Mouse (Mus musculus): Measurements from ENCODE around the gene Myt1l.
A peak's percentile ranks its signal among the peaks of the same experiment; 100 is the strongest.

The Myt1l gene

DNA sequence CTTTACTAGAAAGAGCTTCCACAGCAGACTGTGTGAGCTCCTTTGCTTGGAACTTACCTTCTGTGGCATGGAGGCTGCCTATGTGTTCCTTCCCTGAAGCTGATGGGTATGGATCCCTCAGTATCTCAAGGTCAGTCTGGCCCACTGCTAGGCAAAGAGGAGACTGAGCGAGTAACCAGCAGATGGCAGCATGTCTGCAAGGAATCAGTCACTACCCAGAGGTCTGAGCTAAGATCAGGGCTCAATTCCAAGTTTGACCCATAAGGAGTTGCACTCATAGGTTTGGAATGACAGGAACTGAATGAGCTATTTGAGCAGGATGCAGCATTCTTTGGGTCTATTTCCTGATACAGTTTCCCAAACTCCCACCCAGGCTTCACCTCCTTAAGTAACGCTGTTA lies 378.9 kb downstream of the Myt1l start:
- peak; percentile 13 for DNase-seq (ENCODE audit: low read depth)

DNA sequence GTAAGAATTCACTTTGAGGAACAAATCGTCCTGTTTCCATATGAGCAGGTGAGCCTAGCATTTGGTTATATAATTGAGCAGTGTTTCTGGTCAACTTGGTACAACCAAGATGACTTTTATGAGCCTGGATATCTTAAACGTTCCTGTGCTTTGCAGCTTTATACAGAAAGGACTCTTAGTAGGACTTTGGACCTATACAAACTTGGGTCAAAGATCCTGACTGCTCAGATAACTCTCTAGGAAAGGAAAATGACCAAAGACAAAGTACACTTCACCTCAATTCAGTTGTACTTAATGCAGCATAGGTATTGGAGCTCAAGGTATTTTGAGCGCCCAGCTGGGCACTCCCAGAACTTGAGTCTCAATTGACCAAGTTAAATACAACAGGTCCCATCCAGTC lies 388.0 kb downstream of the Myt1l start:
- DNase-seq (ENCODE audit: low read depth) = no peak

DNA sequence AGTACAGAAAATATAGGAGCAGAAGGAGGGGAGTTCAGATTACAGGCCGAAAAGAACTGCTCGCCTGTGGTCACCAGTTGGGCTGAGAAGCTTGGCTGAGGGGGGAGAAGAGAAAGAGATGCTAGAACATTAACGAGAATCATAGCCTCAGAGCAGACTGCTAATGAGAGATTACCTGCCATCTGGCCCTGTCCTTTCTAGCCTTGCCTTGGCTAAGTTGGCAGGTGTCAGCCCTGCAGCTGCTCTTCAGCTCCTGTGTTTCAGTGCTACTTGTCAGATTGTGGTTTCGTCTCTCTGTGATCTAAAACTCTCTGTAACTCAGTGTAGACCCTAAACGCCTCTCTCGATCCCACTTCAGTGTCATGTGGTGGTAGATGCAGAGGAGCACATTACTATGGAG lies 388.6 kb downstream of the Myt1l start:
- no peak for DNase-seq (ENCODE audit: low read depth)

DNA sequence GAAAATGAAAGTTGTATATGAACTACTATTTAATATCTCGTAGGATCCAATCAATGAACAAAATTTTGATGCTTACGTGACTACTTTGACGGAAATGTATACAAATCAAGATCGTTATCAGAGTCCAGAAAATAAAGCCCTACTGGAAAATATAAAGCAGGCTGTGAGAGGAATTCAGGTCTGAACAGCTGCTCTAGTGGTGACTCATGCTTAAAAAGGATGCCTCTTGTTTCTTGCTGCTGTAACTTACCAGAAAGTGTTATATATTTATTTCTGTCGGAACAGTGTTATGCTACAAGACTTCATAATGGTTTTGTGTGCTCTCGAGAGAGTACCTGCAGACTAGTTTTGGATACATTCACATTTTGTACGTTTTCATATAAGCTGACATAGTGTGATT lies 392.1 kb downstream of the Myt1l start:
- no peak for DNase-seq (ENCODE audit: low read depth)

DNA sequence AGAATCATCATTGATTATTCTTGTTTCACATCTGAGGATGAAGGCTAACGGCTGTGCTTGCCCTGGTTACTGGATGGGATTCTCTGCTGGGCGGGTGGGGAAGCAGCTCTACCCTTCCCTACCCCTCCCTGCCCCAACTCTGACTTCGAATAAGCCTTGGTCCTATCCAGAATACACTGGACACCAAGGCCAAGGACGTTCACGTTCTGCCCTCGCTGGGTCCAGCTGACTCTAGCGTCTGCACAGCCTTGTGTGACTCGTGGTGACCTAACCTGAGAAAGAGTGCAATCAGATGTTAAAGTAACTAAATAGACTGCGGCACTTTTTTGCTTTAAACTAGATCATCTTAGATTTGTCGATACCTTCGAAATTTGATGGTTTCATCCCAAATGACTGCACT lies 393.3 kb downstream of the Myt1l start:
- DNase-seq (ENCODE audit: low read depth) = no peak

DNA sequence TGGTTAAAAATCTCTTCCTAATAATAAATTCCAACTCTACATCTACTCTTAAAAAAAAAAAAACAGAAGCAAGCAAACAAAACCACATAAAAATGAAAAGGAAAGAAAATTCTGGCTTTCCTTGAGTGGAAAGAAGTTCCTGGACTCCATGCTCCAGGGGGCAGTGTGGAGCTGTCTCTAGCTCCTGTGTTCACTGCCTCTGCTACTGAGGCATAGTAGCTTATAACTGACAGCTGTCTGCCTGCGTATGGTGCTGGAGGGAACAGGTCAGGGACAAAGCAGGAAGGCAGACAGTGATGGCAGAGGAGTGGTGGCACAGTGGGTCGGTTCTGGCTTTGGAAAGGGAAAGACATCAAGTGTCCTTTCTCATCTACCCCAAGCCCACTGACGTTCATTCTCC lies 398.7 kb downstream of the Myt1l start:
- peak; percentile 5 for DNase-seq (ENCODE audit: low read depth)

DNA sequence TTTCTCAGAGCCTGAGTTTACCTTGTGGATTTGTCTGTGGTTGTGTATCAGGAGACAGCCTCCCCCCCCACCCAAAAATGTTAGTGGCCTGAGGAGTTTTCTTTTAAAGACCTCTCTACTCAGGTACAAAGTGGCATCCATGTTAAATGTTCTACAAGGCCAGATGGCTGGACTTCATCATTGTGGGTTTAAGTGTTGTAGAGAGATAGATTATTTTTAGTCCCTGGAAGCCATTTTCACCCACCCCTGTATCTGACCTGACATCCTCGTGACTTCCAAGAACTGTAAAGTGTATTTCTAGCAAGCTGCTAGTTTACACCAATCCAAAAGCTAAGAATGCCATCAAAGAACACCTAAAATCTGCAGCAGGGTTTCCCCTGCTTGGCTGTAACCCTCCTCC lies 402.4 kb downstream of the Myt1l start:
- DNase-seq (ENCODE audit: low read depth) = no peak

DNA sequence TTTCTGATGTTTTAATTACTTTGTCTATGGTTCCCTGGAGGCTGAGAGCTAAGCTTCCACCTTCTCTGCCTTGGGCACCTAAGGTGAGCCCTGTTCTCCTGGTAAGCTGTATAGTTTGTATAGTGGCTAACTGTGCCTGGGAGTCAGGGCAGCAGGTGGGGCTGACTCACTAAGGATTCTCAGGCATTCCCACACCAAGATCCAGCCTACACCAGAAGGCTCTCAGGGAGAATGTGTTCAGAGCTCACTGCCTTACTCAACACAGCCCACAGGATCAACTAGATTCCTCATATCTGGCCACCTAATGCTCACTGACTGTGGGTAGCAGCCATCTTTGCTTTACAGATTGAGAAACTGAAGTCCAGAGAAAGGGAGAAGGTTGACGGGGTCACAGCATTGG lies 404.8 kb downstream of the Myt1l start:
- DNase-seq (ENCODE audit: low read depth) = no peak

DNA sequence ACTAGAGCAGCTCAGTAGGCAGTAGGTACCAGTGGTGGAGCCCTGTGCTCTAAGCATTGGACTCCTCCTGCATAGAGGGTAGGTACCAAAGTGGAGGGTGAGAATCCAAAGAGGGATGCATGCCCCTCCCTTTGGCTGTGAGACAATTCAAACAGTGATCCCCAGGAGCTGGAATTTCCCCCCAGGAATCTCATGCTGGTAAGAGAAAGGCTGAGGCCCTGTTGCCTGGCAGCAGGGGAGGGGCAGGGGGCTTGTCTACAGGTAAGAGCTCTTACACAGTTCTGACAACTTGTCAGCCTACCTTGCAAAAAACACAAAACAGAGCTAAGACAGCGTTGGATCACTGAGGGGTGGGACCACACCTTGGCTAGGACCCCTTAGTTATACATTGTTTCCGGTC lies 405.3 kb downstream of the Myt1l start:
- DNase-seq (ENCODE audit: low read depth) = no peak

DNA sequence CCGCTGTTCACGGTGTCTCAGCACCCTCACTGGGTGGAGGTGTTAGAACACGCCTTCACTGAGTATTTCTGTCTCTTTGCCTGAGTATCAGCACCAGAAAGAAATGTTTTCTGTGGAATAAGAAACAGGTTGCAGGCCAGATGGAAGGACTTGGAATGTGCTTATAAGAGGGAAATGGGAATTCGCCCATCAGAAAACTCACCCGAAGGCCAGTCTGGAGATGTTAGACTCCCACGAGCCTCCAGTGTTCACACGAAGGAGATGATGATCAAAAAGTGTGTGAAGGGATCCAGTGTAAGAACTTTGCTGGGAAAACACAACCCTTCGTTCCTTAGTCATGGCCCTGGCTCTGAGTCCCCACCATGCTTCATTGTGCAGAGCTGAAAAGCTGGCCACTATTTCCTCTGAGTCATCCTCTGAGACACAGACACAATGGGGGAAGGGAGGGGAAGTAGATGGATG lies 406.0 kb downstream of the Myt1l start:
- peak; percentile 23 for DNase-seq (ENCODE audit: low read depth)

DNA sequence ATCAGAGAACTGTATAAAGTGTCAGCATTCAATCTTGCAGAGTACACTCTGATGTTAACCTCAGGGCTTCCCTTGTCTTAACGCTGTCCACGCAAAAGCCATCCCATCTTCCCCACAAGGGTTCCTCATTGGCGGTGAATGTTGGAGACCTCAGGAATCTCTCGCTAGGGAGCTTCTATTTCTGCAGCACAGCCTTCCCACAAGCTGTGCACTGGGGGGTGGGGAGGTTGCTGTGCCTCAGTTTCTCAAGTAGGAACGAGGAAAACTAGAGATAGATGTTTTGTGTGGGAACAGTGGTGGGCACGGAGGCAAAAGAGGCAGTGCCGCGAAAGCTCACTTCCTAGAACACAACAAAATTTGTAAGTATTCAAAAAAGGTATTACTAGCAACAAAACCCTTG lies 409.1 kb downstream of the Myt1l start, which contains the start of gene Pxdn:
TSS of gene Pxdn (plus strand) at position 301 of the 400 bp plus-strand sequence.
- no peak for DNase-seq (ENCODE audit: low read depth)

DNA sequence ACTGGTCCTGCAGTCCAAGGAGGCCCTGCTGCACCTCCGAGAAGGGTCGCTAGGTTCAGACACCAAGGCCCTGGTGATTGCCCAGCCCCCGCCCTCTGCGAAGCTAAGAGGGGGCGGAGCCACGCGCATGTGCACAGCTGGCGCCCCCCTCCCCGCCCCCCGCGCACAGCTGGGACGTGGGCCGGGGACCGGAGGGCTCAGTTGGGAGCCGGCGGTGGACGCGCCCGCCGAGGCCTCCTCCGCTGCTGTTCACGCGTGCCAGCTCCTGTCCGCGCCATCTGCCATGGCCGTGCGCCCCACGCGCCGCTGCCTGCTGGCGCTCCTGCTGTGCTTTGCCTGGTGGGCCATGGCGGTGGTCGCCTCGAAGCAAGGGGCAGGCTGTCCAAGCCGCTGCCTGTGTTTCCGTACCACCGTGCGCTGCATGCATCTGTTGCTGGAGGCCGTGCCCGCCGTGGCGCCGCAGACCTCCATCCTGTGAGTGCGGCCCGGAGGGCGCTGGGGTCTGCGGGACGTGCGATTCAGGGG lies 409.7 kb downstream of the Myt1l start:
- no peak for DNase-seq (ENCODE audit: low read depth)

DNA sequence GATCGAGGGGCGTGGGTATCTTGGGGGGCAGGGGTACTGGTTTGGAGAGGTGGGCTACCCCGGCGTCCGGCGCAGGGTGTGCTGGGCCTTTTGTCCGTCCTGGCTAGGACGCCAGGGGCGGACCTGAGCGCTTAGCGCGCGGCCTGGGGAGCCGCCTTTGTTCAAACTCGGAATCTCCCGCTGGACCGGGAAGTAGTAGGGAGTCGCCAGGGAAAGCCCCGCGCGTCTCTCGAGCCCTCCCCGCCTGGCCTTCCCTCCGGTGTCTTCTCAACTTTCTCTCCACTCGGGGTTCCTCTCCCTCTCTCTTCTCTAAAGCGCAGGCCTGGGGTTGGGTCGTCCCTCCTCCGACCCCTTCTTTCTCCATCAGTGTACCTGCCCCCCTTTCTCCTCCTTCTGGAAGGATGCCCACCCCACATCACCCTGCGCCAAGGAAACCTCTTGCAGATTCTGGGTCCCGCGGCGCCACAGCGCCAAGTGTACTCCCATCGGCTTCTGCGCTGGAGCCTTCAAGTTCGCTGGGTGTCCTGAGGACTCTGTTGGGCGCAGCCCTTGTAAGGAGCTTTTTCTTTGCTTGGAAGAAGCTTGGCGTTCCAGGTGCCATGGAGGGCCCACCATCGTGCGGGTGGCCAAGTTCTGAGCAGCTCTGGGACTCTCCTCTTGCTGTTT lies 410.3 kb downstream of the Myt1l start:
- DNase-seq (ENCODE audit: low read depth) = no peak

DNA sequence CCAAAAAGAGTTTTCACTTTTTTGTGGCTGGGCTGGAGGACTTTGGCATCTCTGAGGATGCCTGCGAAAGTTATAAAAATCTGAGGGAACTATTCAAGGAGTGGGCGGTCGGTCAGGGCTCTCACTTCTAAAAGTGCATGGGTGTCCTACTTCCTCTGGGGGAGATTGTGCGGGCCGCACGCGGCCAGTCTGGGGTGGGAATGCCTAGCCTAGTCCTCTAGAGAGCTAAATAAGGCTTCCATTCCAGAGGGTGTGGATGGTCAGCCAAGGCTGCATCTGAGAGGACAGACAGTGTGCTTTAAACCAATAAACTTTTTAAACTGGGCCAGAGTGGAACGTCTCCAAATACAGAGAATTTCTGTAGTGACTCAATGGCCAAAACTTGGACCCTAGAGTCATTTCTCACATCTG lies 411.1 kb downstream of the Myt1l start:
- DNase-seq (ENCODE audit: low read depth) = no peak

DNA sequence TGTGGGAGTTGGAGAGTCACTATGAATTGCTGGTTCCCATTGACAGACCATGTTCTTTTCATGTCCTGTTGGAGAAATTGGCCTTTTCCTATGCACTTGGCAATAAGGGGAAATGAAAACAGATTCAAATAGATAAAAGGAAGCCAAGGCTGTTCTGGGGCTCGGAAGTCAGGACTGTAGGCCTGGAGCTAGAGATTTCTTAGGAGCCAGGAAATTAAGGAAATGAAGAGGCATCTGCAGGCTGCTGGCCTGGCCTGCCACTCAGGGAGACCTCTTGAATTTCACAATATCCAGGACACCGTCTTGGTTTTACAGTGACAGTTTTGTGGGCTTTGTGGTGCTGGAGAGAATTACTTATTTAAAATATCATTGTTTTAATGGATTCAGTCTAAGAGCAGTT lies 414.3 kb downstream of the Myt1l start:
- DNase-seq (ENCODE audit: low read depth) = no peak

DNA sequence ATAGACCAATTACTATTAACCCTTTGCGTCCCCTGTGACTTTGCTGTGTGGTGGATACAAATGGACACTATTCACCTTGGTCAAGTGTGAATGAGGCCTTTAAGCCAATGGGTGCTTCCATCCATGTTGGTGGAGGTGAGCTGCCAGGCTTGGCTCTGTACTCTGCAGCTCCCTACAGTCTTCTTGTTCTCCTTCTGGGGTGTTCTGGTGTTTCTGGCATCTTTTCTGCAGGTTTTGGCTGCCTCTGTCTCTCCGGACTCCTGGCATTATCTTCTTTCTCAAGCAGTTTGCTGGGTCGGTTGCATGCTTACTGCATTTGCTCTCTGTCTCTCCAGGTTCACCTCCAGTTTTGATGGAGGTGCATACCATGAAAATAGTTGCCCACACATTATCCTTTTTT lies 416.5 kb downstream of the Myt1l start:
- no peak for DNase-seq (ENCODE audit: low read depth)

DNA sequence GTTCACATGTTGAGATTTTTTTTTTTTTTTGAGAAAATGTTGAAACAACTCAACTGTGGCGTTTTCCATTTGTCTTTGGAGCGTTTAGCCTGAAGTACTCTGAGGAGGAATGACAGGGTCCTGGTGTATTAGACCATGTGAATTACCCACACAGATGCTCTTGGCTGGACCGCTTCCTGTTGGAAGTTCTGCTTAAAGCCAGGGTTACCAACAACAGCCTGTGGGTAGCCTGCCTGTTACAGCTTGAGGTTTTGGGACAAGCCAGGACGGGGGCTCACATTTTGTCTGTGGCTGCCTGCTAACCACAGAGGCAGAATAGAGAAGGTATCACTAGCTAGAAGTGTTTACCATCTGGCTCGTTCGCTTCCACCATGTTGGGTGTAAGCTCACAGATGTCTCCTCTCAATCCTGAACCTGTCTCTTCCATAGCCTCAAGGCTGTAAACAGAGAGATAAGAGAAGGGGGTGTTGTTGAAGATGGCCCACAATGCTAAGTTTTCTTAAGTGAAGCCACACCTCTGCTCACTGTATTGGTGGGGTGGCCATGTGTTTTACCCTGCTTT lies 417.1 kb downstream of the Myt1l start:
- DNase-seq (ENCODE audit: low read depth) = no peak

DNA sequence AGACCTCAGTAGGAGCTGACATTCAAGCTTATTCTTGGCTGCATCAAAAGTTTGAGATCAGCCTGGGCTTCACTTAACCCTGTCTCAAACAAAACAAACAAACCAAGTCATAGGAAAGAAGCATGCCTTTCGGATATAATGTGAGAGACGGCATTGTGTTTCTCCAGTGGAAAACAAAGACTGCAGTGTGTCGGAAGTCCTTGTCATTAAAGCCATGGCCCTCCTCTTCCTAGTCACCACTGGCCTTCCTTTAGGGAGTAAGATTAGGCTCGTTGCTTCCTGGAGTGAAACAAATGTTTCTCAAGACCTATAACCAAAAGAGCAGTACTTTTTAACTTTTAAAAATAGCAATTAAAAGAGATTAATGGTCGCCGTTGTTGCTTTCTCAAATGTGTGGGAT lies 422.9 kb downstream of the Myt1l start:
- DNase-seq (ENCODE audit: low read depth) = no peak

DNA sequence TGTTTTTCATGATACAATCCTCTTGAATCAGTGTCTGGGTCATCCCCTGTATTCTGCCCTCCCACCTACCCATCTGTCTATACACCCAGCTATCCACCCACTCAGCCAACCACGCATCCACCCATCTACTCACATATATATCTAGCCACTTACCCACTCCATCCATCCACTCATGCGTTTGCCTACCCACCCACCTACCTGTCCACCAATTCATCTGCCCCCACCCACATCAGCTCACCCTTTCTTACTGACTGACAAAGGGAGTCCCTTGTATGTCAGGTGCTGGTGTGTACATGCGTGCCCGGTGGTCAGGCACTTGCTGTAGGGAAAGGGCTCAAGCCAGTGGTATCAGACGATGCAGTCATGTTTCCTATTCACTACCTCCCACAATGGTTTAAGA lies 423.3 kb downstream of the Myt1l start:
- DNase-seq (ENCODE audit: low read depth) = no peak

DNA sequence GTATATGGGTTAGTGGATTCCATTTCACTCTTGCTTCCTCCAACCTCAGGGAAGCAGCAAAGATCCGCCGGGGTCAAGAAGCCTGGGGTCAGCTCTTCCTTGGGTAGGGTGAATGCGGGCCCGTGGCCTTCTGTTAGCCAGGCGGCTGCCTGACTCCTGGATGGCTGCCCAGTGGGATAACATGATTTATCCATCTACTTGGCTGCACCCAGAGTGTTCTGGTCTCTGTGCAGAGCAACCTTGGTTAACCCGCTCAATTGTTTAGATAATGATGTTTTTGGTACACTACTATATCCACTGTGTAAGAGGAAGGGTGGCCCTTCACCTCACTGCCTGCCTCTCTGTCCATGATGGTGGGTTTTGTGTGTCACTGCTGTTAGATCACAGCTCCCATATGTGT lies 423.9 kb downstream of the Myt1l start:
- no peak for DNase-seq (ENCODE audit: low read depth)

DNA sequence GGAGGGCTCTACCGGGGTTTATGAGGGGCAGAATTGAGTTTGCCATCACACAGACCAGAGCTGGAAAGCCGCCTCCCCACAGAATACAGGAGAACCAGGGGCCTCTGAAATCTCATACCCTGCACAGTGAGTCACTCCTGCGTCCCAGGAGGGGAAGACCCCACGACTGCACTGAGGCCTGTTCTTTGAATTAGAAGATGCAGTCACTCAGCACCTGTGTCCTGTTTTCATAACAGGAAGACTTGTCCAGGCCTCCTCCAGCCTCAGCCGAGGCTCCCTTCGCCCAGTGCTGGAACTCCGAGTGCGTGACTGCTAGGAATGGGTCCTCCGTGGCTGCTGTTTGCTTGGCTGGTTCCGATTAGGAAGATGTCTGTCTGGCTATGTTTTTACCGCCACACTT lies 425.8 kb downstream of the Myt1l start:
- no peak for DNase-seq (ENCODE audit: low read depth)

DNA sequence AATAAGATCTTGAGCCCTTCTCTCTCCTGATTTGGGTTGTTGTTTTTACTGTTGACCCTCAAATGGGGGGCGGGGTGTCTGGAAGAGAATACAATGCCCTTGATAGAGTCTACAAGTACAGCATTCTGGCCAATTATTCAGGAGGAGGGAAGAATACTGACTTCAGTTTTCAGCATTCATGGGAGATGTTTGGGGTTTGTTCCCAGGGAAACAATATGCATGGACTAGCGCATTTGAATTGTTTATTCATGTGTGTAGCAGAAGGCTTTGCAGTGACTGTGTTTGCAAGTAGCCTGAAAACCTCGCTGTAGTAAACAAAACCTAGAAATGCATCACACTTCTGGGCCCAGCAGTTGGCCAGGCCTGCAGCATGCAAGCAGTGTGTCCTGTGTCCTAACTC lies 426.3 kb downstream of the Myt1l start:
- DNase-seq (ENCODE audit: low read depth) = no peak

DNA sequence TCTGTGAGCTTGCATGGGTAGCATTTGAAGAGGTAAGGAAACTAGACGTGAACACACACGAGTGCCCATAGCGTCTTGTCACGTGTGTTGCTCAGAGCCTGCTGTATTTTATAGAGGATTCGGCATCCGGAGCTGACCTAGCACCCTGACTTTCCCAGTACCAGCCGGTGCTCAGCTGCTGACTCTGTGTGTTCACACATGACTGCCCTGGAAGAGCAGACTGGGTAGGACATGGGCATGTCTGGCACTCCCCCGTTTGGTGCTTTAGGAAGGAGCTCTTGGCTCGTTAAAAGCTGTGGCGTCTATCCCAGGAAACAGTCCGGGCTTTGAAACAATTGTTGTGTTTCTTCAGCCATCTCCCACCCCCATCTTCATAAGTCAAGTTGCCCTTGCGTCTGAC lies 428.8 kb downstream of the Myt1l start:
- DNase-seq (ENCODE audit: low read depth) = no peak

DNA sequence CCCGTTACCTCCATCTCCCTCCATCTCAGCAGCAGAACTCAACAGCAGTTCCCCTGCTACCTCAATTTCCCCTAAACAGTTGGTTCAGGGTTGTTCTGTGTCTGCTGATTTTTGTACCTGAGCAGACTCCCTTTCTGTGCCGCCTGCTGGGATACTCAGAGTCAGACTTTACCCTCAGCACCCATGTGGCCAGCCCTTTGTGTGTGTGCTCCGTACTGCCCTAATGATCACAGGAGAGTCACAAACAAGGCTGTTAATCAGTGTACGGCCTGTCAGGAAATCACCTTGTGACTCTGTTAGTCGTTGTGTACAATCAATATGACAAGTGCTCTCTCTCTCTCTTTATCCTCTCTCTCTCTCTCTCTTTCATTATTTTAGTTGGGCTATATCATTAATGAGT lies 430.5 kb downstream of the Myt1l start:
- DNase-seq (ENCODE audit: low read depth) = no peak

Data from 416B (cell line).